7 mouse cellular contexts compared by ENCODE assay signal in genomic region chr13:21734010-21734905, GRCm38 (mm10). TPM values are rescaled to one million over a fixed set of nuclear protein-coding genes. Genes with fewer than 3 reads are reported as not detected.
A peak's percentile ranks its signal among the peaks of the same experiment; 100 is the strongest.
DNase-seq lines count a peak whose midpoint lies in the region.

No protein-coding gene starts in this region.

- peak overlapping the region; percentile 59 for H3K4me3 ChIP-seq in hindbrain, embryonic 10.5 days

- no peaks in the 10 kb centered on the region for H3K36me3 ChIP-seq in hindbrain, embryonic 10.5 days

- no peaks in the 10 kb centered on the region for H3K9me3 ChIP-seq in hindbrain, embryonic 10.5 days

- under 1% methylated on average over 21 of the region's 21 CpGs for WGBS in hindbrain, embryonic 10.5 days

- H3K27me3 ChIP-seq in hindbrain, embryonic 10.5 days (ENCODE audit: insufficient read depth, poor library complexity, severe bottlenecking), result no peaks in the 10 kb centered on the region

- peaks cover 20% of the 10 kb centered on the region for H3K4me1 ChIP-seq in hindbrain, embryonic 10.5 days (replicated peaks)

- H3K27ac ChIP-seq in hindbrain, embryonic 10.5 days, result peak overlapping the region; percentile 99

- DNase-seq in T-cell, adult 2 months (ENCODE audit: low spot score), result peak; percentile 78
- DNase-seq in cerebellum, adult 9-10 months, result peak; percentile 90
- DNase-seq in forelimb bud, embryonic 11.5 days (ENCODE audit: low read depth, low spot score), result peak; percentile 96
- DNase-seq in hindbrain, embryonic 10.5 days (ENCODE audit: low spot score), result peak; percentile 83
- DNase-seq in layer of hippocampus, postnatal 10 days (ENCODE audit: low spot score in 2 of 2), result peak; percentile 70 to 77
- DNase-seq in lung, postnatal 25 days (ENCODE audit: low spot score), result peak; percentile 89
- peak; percentile 80 for DNase-seq in retina, postnatal 7 days (ENCODE audit: low read depth, low spot score)

RNA-seq across cellular contexts. Expression of gene Hist1h4j, which starts 0.6 kb away (rescaled TPM):
- 0.58 and 0.85 TPM in 2 replicates for polyA plus RNA-seq in hindbrain, embryonic 10.5 days (2016; fragmentation: Nextera tagmentation; extraction: Ambion mirVana)
- 10 to 100 TPM; 22.7 to 23.3 TPM for total RNA-seq in layer of hippocampus, postnatal 10 days (2021)

RNA-seq across cellular contexts. Expression of gene Hist1h2bm, which starts 12.4 kb away (rescaled TPM):
- polyA plus RNA-seq in hindbrain, embryonic 10.5 days (2016; fragmentation: Nextera tagmentation; extraction: Ambion mirVana), result 5.2 and 6.1 TPM in 2 replicates
- 10 to 100 TPM; 17.6 to 20.3 TPM for total RNA-seq in layer of hippocampus, postnatal 10 days (2021)

RNA-seq across cellular contexts. Expression of gene Hist1h4k, which starts 16.0 kb away (rescaled TPM):
- 2.8 and 4.2 TPM in 2 replicates for polyA plus RNA-seq in hindbrain, embryonic 10.5 days (2016; fragmentation: Nextera tagmentation; extraction: Ambion mirVana)
- 100 to 1,000 TPM; 312 to 419 TPM for total RNA-seq in layer of hippocampus, postnatal 10 days (2021)

RNA-seq across cellular contexts. Expression of gene Hist1h3h, which starts 16.8 kb away (rescaled TPM):
- polyA plus RNA-seq in hindbrain, embryonic 10.5 days (2016; fragmentation: Nextera tagmentation; extraction: Ambion mirVana), result 12.7 and 15.7 TPM in 2 replicates
- total RNA-seq in layer of hippocampus, postnatal 10 days (2021), result 100 to 1,000 TPM; 100 to 141 TPM

RNA-seq across cellular contexts. Expression of gene Hist1h2ai, which starts 18.0 kb away (rescaled TPM):
- 16.6 and 22.9 TPM in 2 replicates for polyA plus RNA-seq in hindbrain, embryonic 10.5 days (2016; fragmentation: Nextera tagmentation; extraction: Ambion mirVana)
- 10 to 100 TPM; 69.8 to 77.4 TPM for total RNA-seq in layer of hippocampus, postnatal 10 days (2021)

Comparison
In these comparisons a context has a peak if more than half of its experiments do, and no peak if none do; other contexts are left out.
1. Peak in every context shown above with its lines: DNase-seq, H3K4me3 ChIP-seq and H3K27ac ChIP-seq.